Mouse (Mus musculus) heart, embryonic 16.5 days (tissue): ENCODE data around the gene Mbd6. TPM values are rescaled to one million over a fixed set of nuclear protein-coding genes. Genes with fewer than 3 reads are reported as not detected.

Experiments used
- ATAC-seq: fragments of 200-750 bp; cut with Nextera tagmentation; replicated peaks from 2 replicates; pipeline ENCODE4 v1.8.0; 2017; ENCODE audit warnings: moderate number of reproducible peaks; ENCODE audit not compliant: insufficient read depth, low FRiP score; ENCODE audit errors: extremely low read depth
- H3K27ac ChIP-seq: fragments of 300-500 bp; sonication (generic); 2 replicates; pipeline ENCODE4 v1.5.1; 2014; ENCODE audit warnings: mild to moderate bottlenecking, low read length, control low read depth, moderate library complexity
- H3K27me3 ChIP-seq: fragments of 300-500 bp; sonication (generic); 2 replicates; pipeline ENCODE4 v1.6.1; 2014; ENCODE audit warnings: low read length, mixed read lengths; ENCODE audit not compliant: control insufficient read depth, insufficient read depth
- H3K36me3 ChIP-seq: fragments of 300-500 bp; sonication (generic); 2 replicates; pipeline ENCODE4 v1.6.1; 2014; ENCODE audit not compliant: control insufficient read depth, insufficient read depth
- H3K4me1 ChIP-seq: fragments of 300-500 bp; sonication (generic); 2 replicates; pipeline ENCODE4 v1.6.1; 2014; ENCODE audit warnings: low read length, mixed read lengths; ENCODE audit not compliant: control insufficient read depth, insufficient read depth
- H3K4me2 ChIP-seq: fragments of 300-500 bp; sonication (generic); 2 replicates; pipeline ENCODE4 v1.6.1; 2014; ENCODE audit warnings: low read depth, mild to moderate bottlenecking, control low read depth, low read length
- H3K4me3 ChIP-seq: fragments of 300-500 bp; sonication (generic); 2 replicates; pipeline ENCODE4 v1.5.1; 2014; ENCODE audit warnings: mild to moderate bottlenecking, control low read depth, low read length
- H3K9ac ChIP-seq: fragments of 300-500 bp; sonication (generic); 2 replicates; pipeline ENCODE4 v1.6.1; 2014; ENCODE audit warnings: low read length, control low read depth
- H3K9me3 ChIP-seq: fragments of 300-500 bp; sonication (generic); replicated peaks from 2 replicates; pipeline ENCODE4 v1.6.1; 2016; ENCODE audit warnings: low read length; ENCODE audit not compliant: control insufficient read depth
- WGBS: fragments of 180-500 bp; shearing (Covaris S2); extraction: QIAGEN DNeasy Blood & Tissue Kit; methylation state at CpG from one replicate; pipeline ENCODE4 v1.1.7; 2014; 5-methylcytosine and 5-hydroxymethylcytosine counted together
- polyA plus RNA-seq: library from polyadenylated mRNA; unstranded; fragments of >200 nt; fragmentation: Nextera tagmentation; extraction: Ambion mirVana; gene quantifications from 2 replicates; pipeline ENCODE4 v1.2.1, GENCODE M21; 2015

The Mbd6 gene
- polyA plus RNA-seq, 1 experiment from 2014 or later: 11.4 TPM

- H3K27ac ChIP-seq: no peak overlapping the region
- H3K9ac ChIP-seq: no peak overlapping the region
- no peak overlapping the region for H3K4me3 ChIP-seq
- ATAC-seq: no peak
- H3K4me1 ChIP-seq: no peaks in the 10 kb centered on the region
- H3K4me2 ChIP-seq: no peak overlapping the region
- WGBS: 78% methylated on average over 5 of the region's 5 CpGs
- no peaks in the 10 kb centered on the region for H3K36me3 ChIP-seq
- no peaks in the 10 kb centered on the region for H3K9me3 ChIP-seq
- H3K27me3 ChIP-seq: no peaks in the 10 kb centered on the region
These were observed 38.0 kb downstream of the Mbd6 start for GRCm38 (mm10) chr10:127250810-127251209.

GRCm38 (mm10) chr10:127238241-127238824 lies 50.5 kb downstream of the Mbd6 start:
- 58% methylated on average over 18 of the region's 18 CpGs for WGBS
- peaks cover 19% of the 10 kb centered on the region for H3K27me3 ChIP-seq

DNA sequence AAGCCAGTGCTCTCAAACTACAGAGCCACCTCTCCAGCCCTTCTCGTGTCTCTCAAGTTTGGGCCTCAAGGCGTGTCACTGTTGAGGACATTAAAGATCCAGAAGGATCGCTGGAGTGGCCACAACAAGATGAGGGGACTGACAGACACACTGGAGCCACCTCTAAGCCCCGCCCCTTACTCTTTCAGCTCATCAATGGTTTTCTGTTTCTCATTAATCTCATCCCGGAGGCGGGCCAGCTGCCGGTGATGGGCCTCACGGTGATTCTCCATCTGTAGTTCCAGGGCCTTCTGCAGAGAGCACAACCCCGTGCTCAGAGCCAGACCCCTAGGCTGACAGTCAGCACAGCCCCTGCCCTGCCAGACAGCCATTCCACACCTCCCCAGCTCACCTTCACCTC lies 52.3 kb downstream of the Mbd6 start:
- ATAC-seq: no peak
- Histone ChIP-seq H3K36me3 (no peaks in the 10 kb centered on the region), H3K9ac (no peak overlapping the region), H3K4me2 (no peak overlapping the region), H3K27ac (no peak overlapping the region), H3K4me3 (no peak overlapping the region), H3K27me3 (peaks cover 19% of the 10 kb centered on the region), H3K4me1 (no peaks in the 10 kb centered on the region), H3K9me3 (no peaks in the 10 kb centered on the region)
- 58% methylated on average over 9 of the region's 9 CpGs for WGBS

More at GRCm38 (mm10) chr10:127238241-127238824, 50.5 kb downstream of the Mbd6 start:
- ATAC-seq: no peak
- H3K4me3 ChIP-seq: no peak overlapping the region
- no peak overlapping the region for H3K9ac ChIP-seq
- H3K27ac ChIP-seq: no peak overlapping the region
- no peaks in the 10 kb centered on the region for H3K4me1 ChIP-seq
- H3K36me3 ChIP-seq: no peaks in the 10 kb centered on the region
- H3K4me2 ChIP-seq: no peak overlapping the region
- H3K9me3 ChIP-seq: no peaks in the 10 kb centered on the region

GRCm38 (mm10) chr10:127233141-127233540 lies 55.7 kb downstream of the Mbd6 start:
- ATAC-seq: no peak
- no peaks in the 10 kb centered on the region for H3K4me1 ChIP-seq
- H3K4me2 ChIP-seq: no peak overlapping the region
- no peak overlapping the region for H3K27ac ChIP-seq
- no peak overlapping the region for H3K9ac ChIP-seq
- H3K9me3 ChIP-seq: no peaks in the 10 kb centered on the region
- WGBS: 70% methylated on average over 9 of the region's 9 CpGs
- H3K36me3 ChIP-seq: no peaks in the 10 kb centered on the region
- H3K4me3 ChIP-seq: no peak overlapping the region
- H3K27me3 ChIP-seq: peaks cover 17% of the 10 kb centered on the region

Other genes starting within 250 kb of the Mbd6 start
- 28.3 and 30.6 TPM in 2 replicates for gene Mettl1, start 247.6 kb downstream of the Mbd6 start, polyA plus RNA-seq
- 0.16 and 0.37 TPM in 2 replicates for gene Eef1akmt3, start 247.5 kb downstream of the Mbd6 start, polyA plus RNA-seq
- gene Cyp27b1, start 240.8 kb downstream of the Mbd6 start, polyA plus RNA-seq: 0.08 and 0.14 TPM in 2 replicates
- 0.12 and 0.32 TPM in 2 replicates for gene March9, start 228.8 kb downstream of the Mbd6 start, polyA plus RNA-seq
- 834 and 885 TPM in 2 replicates for gene Cdk4, start 225.5 kb downstream of the Mbd6 start, polyA plus RNA-seq
- gene Tspan31, start 218.8 kb downstream of the Mbd6 start, polyA plus RNA-seq: 110 and 112 TPM in 2 replicates
- gene Agap2, start 213.7 kb downstream of the Mbd6 start, polyA plus RNA-seq: 0.32 and 0.42 TPM in 2 replicates
- 55.9 and 57.5 TPM in 2 replicates for gene Os9, start 167.9 kb downstream of the Mbd6 start, polyA plus RNA-seq
- gene B4galnt1, start 123.8 kb downstream of the Mbd6 start, polyA plus RNA-seq: 3.4 and 6.5 TPM in 2 replicates
- gene Slc26a10, start 108.4 kb downstream of the Mbd6 start, polyA plus RNA-seq: 16.2 and 17.6 TPM in 2 replicates
- 26.0 and 27.0 TPM in 2 replicates for gene Arhgef25, start 98.9 kb downstream of the Mbd6 start, polyA plus RNA-seq
- 69.9 and 72.5 TPM in 2 replicates for gene Dtx3, start 93.3 kb downstream of the Mbd6 start, polyA plus RNA-seq
- 26.3 and 27.2 TPM in 2 replicates for gene Pip4k2c, start 77.4 kb downstream of the Mbd6 start, polyA plus RNA-seq
- gene Kif5a, start 25.7 kb downstream of the Mbd6 start, polyA plus RNA-seq: 0.36 and 0.70 TPM in 2 replicates
- 148 and 152 TPM in 2 replicates for gene Dctn2, start 22.6 kb downstream of the Mbd6 start, polyA plus RNA-seq
- gene Mars, start 22.8 kb upstream of the Mbd6 start, polyA plus RNA-seq: 80.4 and 81.2 TPM in 2 replicates
- 7.5 and 15.9 TPM in 2 replicates for gene Arhgap9, start 32.9 kb upstream of the Mbd6 start, polyA plus RNA-seq
- 0.91 and 1.4 TPM in 2 replicates for gene Gli1, start 53.0 kb upstream of the Mbd6 start, polyA plus RNA-seq
- gene Inhbe, start 65.4 kb upstream of the Mbd6 start, polyA plus RNA-seq: 0.04 TPM in 1 of 2 replicates, not detected in the other
- not detected in 2 replicates for gene Inhbc, start 81.4 kb upstream of the Mbd6 start, polyA plus RNA-seq
- gene R3hdm2, start 91.3 kb upstream of the Mbd6 start, polyA plus RNA-seq: 22.6 and 29.9 TPM in 2 replicates
- 0.46 and 0.84 TPM in 2 replicates for gene Stac3, start 212.7 kb upstream of the Mbd6 start, polyA plus RNA-seq
- gene Ndufa4l2, start 225.9 kb upstream of the Mbd6 start, polyA plus RNA-seq: 59.8 and 72.0 TPM in 2 replicates
- gene Shmt2, start 233.4 kb upstream of the Mbd6 start, polyA plus RNA-seq: 127 and 132 TPM in 2 replicates
- gene Nxph4, start 245.5 kb upstream of the Mbd6 start, polyA plus RNA-seq: 1.2 and 1.4 TPM in 2 replicates